8 mouse cellular contexts compared by ENCODE assay signal in genomic region chr16:43334411-43335150, GRCm38 (mm10).
DNase-seq lines count a peak whose midpoint lies in the region; ATAC-seq lines count a peak whose summit lies in the region.
"Had no signal": no experiment of that assay in that cellular context is flagged by ENCODE, and none has a peak within 500 bp of the region (broad histone marks: within the 10 kb centered on the region; RNA-seq: fewer than 3 reads in every experiment).

No protein-coding gene starts in this region.

- H3K27ac ChIP-seq in embryonic facial prominence, embryonic 13.5 days = peak overlapping the region; percentile 44
- H3K27ac ChIP-seq in heart, embryonic 14.5 days (replicated peaks in 1 of 2; ENCODE audit: control insufficient read depth in 1 of 2, insufficient read depth in 1 of 2, low read depth in 2 of 2, low read length in 2 of 2) = peak overlapping the region; percentile 1 to 39; a peak in 2 of 4 replicates
- peak overlapping the region; percentile 68; the same call in 1 of the 2 replicates for H3K27ac ChIP-seq in limb, embryonic 15.5 days
- peak overlapping the region; percentile 71 for H3K27ac ChIP-seq in stomach, embryonic 16.5 days (ENCODE audit: low read length)
- H3K27ac ChIP-seq: liver, embryonic 13.5 days had no signal

- ATAC-seq in embryonic facial prominence, embryonic 13.5 days (ENCODE audit: insufficient number of reproducible peaks, insufficient read depth, low FRiP score, low TSS enrichment, low read depth) = no peak
- no peak for ATAC-seq in heart, embryonic 14.5 days (ENCODE audit: insufficient number of reproducible peaks, insufficient read depth, low FRiP score, low read depth)
- no peak for ATAC-seq in limb, embryonic 15.5 days (ENCODE audit: insufficient number of reproducible peaks, low FRiP score, low TSS enrichment, low read depth)
- ATAC-seq in stomach, embryonic 16.5 days (ENCODE audit: insufficient read depth, low FRiP score) = peak; percentile 62; the same call in 1 of the 2 replicates

- no peaks in the 10 kb centered on the region for H3K9me3 ChIP-seq in embryonic facial prominence, embryonic 13.5 days
- H3K9me3 ChIP-seq in heart, embryonic 14.5 days (ENCODE audit: control insufficient read depth, low read length) = no peaks in the 10 kb centered on the region
- no peaks in the 10 kb centered on the region for H3K9me3 ChIP-seq in limb, embryonic 15.5 days
- no peaks in the 10 kb centered on the region for H3K9me3 ChIP-seq in stomach, embryonic 16.5 days (replicated peaks; ENCODE audit: control insufficient read depth, low read length)
- H3K9me3 ChIP-seq: liver, embryonic 13.5 days had no signal

- peaks cover 7% of the 10 kb centered on the region; the same call in 1 of the 2 replicates for H3K4me1 ChIP-seq in embryonic facial prominence, embryonic 13.5 days
- H3K4me1 ChIP-seq in heart, embryonic 14.5 days (ENCODE audit: control insufficient read depth in 2 of 2, insufficient read depth in 2 of 2, low read length in 2 of 2) = peaks cover 6 to 11% of the 10 kb centered on the region in 2 experiments
- H3K4me1 ChIP-seq in limb, embryonic 15.5 days = no peaks in the 10 kb centered on the region
- H3K4me1 ChIP-seq in stomach, embryonic 16.5 days (ENCODE audit: control insufficient read depth, insufficient read depth, low read length) = peaks cover 16% of the 10 kb centered on the region
- H3K4me1 ChIP-seq: liver, embryonic 13.5 days had no signal

- no peak overlapping the region for H3K4me2 ChIP-seq in embryonic facial prominence, embryonic 13.5 days
- H3K4me2 ChIP-seq in heart, embryonic 14.5 days (ENCODE audit: low read length) = peak overlapping the region; percentile 48
- no peak overlapping the region for H3K4me2 ChIP-seq in limb, embryonic 15.5 days
- peak overlapping the region; percentile 43 for H3K4me2 ChIP-seq in stomach, embryonic 16.5 days (ENCODE audit: low read depth, low read length)
- H3K4me2 ChIP-seq: liver, embryonic 13.5 days had no signal

- H3K4me3 ChIP-seq in embryonic facial prominence, embryonic 13.5 days = no peak overlapping the region
- H3K4me3 ChIP-seq in heart, embryonic 14.5 days (ENCODE audit: control insufficient read depth in 1 of 2, insufficient read depth in 1 of 2, low read depth in 1 of 2, low read length in 2 of 2) = no peak overlapping the region
- H3K4me3 ChIP-seq in limb, embryonic 15.5 days = no peak overlapping the region
- no peak overlapping the region for H3K4me3 ChIP-seq in stomach, embryonic 16.5 days (replicated peaks; ENCODE audit: low read length)
- H3K4me3 ChIP-seq: liver, embryonic 13.5 days had no signal

- 37% methylated on average over 11 of the region's 11 CpGs for WGBS in embryonic facial prominence, embryonic 13.5 days
- 21% methylated on average over 11 of the region's 11 CpGs for WGBS in heart, embryonic 14.5 days
- WGBS in limb, embryonic 15.5 days = 26% methylated on average over 11 of the region's 11 CpGs
- WGBS in stomach, embryonic 16.5 days = 20% methylated on average over 11 of the region's 11 CpGs

- no peak overlapping the region for H3K9ac ChIP-seq in embryonic facial prominence, embryonic 13.5 days
- H3K9ac ChIP-seq in heart, embryonic 14.5 days (ENCODE audit: low read length) = no peak overlapping the region
- no peak overlapping the region for H3K9ac ChIP-seq in limb, embryonic 15.5 days
- H3K9ac ChIP-seq in stomach, embryonic 16.5 days (ENCODE audit: low read length) = no peak overlapping the region
- H3K9ac ChIP-seq: liver, embryonic 13.5 days had no signal

- H3K27me3 ChIP-seq in embryonic facial prominence, embryonic 13.5 days = no peaks in the 10 kb centered on the region
- no peaks in the 10 kb centered on the region for H3K27me3 ChIP-seq in heart, embryonic 14.5 days (ENCODE audit: control insufficient read depth, insufficient read depth, low read length)
- H3K27me3 ChIP-seq in limb, embryonic 15.5 days = no peaks in the 10 kb centered on the region
- no peaks in the 10 kb centered on the region for H3K27me3 ChIP-seq in stomach, embryonic 16.5 days (ENCODE audit: control insufficient read depth, insufficient read depth, low read length)
- H3K27me3 ChIP-seq: liver, embryonic 13.5 days had no signal

- peak; percentile 5 for DNase-seq in right cerebral cortex, adult 18-20 months
- no peak for DNase-seq in right cerebral cortex, postnatal 36 days (ENCODE audit: low spot score in 2 of 2)
- no peak for DNase-seq in retina, postnatal 1 day
- DNase-seq: liver, embryonic 13.5 days had no signal

- H3K36me3 ChIP-seq in embryonic facial prominence, embryonic 13.5 days = no peaks in the 10 kb centered on the region
- no peaks in the 10 kb centered on the region for H3K36me3 ChIP-seq in heart, embryonic 14.5 days (ENCODE audit: control insufficient read depth, insufficient read depth, low read length)
- H3K36me3 ChIP-seq in limb, embryonic 15.5 days = no peaks in the 10 kb centered on the region
- H3K36me3 ChIP-seq in stomach, embryonic 16.5 days (ENCODE audit: control insufficient read depth, insufficient read depth, low read length) = no peaks in the 10 kb centered on the region
- H3K36me3 ChIP-seq: liver, embryonic 13.5 days had no signal

Comparison
In these comparisons a context has a peak if more than half of its experiments do, and no peak if none do; other contexts are left out.
1. H3K27ac ChIP-seq: peak in every context shown above with its lines; median percentile 71 in stomach, embryonic 16.5 days; 68 in limb, embryonic 15.5 days; 44 in embryonic facial prominence, embryonic 13.5 days; 20 in heart, embryonic 14.5 days.
2. H3K4me2 ChIP-seq: peak in heart, embryonic 14.5 days (single experiment) and stomach, embryonic 16.5 days (single experiment); none in embryonic facial prominence, embryonic 13.5 days (single experiment) and limb, embryonic 15.5 days (single experiment).